Comparison of ENCODE assay signal across 8 mouse cellular contexts in the genomic region with DNA sequence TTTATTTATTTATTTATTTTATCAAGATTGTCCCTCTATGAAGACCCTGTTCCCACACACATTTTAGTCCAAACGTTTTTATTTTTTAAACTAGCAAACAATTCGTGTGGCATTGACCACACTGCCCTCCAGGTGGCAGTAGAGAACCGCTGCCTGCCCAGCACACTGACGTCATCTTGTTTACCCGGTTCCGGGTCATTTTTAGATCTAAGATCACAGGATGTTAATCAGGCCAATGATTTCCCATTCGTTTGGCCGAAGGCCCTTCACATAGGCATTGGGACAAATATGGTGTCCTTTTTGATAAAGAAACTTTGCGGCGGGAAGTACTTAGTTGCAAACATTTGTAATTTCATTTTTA.
DNase-seq lines count a peak whose midpoint lies in the region; ATAC-seq and TF ChIP-seq lines count a peak whose summit lies in the region.

No protein-coding gene starts in this region.

- H3K9ac ChIP-seq in forebrain, embryonic 16.5 days (replicated peaks; ENCODE audit: low read depth, low read length), result no peak overlapping the region
- H3K9ac ChIP-seq in lung, postnatal 0 days (replicated peaks; ENCODE audit: low read depth), result no peak overlapping the region

- TF ChIP-seq EP300 in lung, postnatal 0 days (IDR thresholded peaks at IDR 0.05), result peak; percentile 45; the same call in 1 of the 2 replicates

- peak; percentile 87 for DNase-seq in MN1 (ENCODE audit: low spot score)
- DNase-seq in cerebellum, adult 18-20 months, result peak; percentile 78 to 84
- DNase-seq in heart, postnatal 4 days, result peak; percentile 79
- DNase-seq in layer of hippocampus, adult 9-11 months, result peak; percentile 49
- peak; percentile 93 for DNase-seq in lung, postnatal 0 days (ENCODE audit: low spot score)
- peak; percentile 71 for DNase-seq in ovary, postnatal 14 days (ENCODE audit: low spot score)
- DNase-seq in thymus, postnatal 25 days, result peak; percentile 75

- peak; percentile 38; the same call in 1 of the 2 replicates for ATAC-seq in forebrain, embryonic 16.5 days
- ATAC-seq in lung, postnatal 0 days, result peak; percentile 73

- peaks cover 2% of the 10 kb centered on the region; the same call in 1 of the 2 replicates for H3K4me1 ChIP-seq in forebrain, embryonic 16.5 days (replicated peaks; ENCODE audit: control insufficient read depth, insufficient read depth, low read length)
- no peaks in the 10 kb centered on the region for H3K4me1 ChIP-seq in lung, postnatal 0 days (ENCODE audit: insufficient read depth, low read depth, low read length)

- peak; percentile 93 for TF ChIP-seq CTCF in lung, postnatal 0 days (IDR thresholded peaks at IDR 0.05)

- no peaks in the 10 kb centered on the region for H3K27me3 ChIP-seq in forebrain, embryonic 16.5 days (replicated peaks; ENCODE audit: control insufficient read depth, insufficient read depth, low read length)
- no peaks in the 10 kb centered on the region for H3K27me3 ChIP-seq in lung, postnatal 0 days (replicated peaks; ENCODE audit: insufficient read depth, low read length)

- no peak overlapping the region for H3K27ac ChIP-seq in forebrain, embryonic 16.5 days (ENCODE audit: low read length)
- H3K27ac ChIP-seq in lung, postnatal 0 days (ENCODE audit: low read length), result no peak overlapping the region

- peak overlapping the region; percentile 29 for H3K4me3 ChIP-seq in forebrain, embryonic 16.5 days (replicated peaks; ENCODE audit: low read length)
- no peak overlapping the region for H3K4me3 ChIP-seq in lung, postnatal 0 days (ENCODE audit: low read depth, low read length)

- H3K36me3 ChIP-seq in forebrain, embryonic 16.5 days (ENCODE audit: control insufficient read depth, insufficient read depth), result no peaks in the 10 kb centered on the region
- no peaks in the 10 kb centered on the region for H3K36me3 ChIP-seq in lung, postnatal 0 days (ENCODE audit: insufficient read depth, low read length)

- H3K9me3 ChIP-seq in forebrain, embryonic 16.5 days (ENCODE audit: control insufficient read depth, low read length), result no peaks in the 10 kb centered on the region
- no peaks in the 10 kb centered on the region for H3K9me3 ChIP-seq in lung, postnatal 0 days (ENCODE audit: low read length)

- WGBS in forebrain, embryonic 16.5 days, result 16% methylated on average over 10 of the region's 10 CpGs
- 14% methylated on average over 10 of the region's 10 CpGs for WGBS in lung, postnatal 0 days

- H3K4me2 ChIP-seq in forebrain, embryonic 16.5 days (ENCODE audit: low read length), result peak overlapping the region; percentile 36
- 0 out of 2 replicates have a peak overlapping the region, but pooled peaks have one; percentile 25 for H3K4me2 ChIP-seq in lung, postnatal 0 days (replicated peaks; ENCODE audit: low read depth, low read length)
